Mouse (Mus musculus) stomach, postnatal 0 days (tissue): ENCODE data around the gene Dnase2a.

Source experiments
- CTCF ChIP-seq: IDR thresholded peaks from 2 replicates; pipeline ENCODE4 v1.5.1; 2016; ENCODE audit warnings: antibody characterized with exemption, low read depth, mild to moderate bottlenecking, moderate library complexity
- EP300 ChIP-seq: optimal IDR thresholded peaks from 2 replicates; pipeline ENCODE3; 2016; ENCODE audit warnings: antibody characterized with exemption

- TF ChIP-seq CTCF = no peak
- no peak for TF ChIP-seq EP300
Observed at GRCm38 (mm10) chr8:84925557-84925956, 17.2 kb downstream of the Dnase2a start.
